Mouse (Mus musculus) frontal cortex, postnatal 36 days (tissue): Measurements from ENCODE around the gene Akt3.

Experiments used
- DNase-seq, 2 experiments: peaks; one replicate each; pipeline ENCODE4 v3.0.0; 2022; ENCODE audit warnings: low spot score in 2 of 2

Gene Akt3

DNA sequence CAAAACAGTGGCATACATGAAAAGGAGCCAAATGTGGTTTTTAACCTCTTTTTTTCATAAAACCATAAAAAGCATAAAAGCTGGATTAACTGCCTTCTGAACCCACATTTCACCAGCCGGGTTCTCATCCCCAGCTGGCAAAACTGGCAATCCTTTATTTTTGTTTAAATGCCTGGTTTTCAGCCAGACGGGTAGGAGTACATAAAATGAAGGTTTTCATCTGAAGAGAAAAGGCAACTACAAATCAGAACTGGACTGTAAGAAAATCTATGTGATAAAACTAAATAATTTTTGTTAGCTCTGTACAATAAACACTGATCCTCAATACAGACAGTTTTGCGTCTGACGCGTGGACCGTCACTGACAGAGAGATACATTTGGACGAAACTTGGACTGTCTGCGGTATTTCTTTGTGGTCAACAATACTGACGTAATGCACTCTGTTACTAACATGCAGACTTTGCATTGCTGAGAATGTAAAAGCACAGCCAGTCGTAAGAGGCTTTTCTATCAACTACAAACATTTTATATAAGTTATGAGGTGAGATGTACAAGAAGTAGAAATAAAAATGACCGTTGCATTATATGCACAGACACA, 206.5 kb downstream of the Akt3 start:
- DNase-seq: peak in 1 of 2 experiments; percentile 62

DNA sequence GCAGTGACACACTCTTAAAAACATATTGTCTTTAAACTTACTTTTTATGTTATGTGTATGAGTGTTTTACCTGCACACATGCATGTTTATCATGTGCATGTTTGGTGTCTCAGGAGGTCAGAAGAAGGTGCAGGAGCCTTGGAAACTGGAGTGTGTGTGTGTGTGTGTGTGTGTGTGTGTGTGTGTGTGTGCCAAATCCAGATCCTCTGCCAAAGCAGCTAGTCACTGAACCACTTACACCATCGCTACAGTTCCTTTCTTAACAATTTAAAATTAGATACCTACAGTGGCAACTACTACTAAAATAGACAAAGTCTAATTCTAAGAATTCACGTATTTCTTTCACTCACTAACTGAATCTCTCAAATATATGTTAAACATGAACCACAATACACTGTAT, 209.2 kb downstream of the Akt3 start:
- no peak for DNase-seq

DNA sequence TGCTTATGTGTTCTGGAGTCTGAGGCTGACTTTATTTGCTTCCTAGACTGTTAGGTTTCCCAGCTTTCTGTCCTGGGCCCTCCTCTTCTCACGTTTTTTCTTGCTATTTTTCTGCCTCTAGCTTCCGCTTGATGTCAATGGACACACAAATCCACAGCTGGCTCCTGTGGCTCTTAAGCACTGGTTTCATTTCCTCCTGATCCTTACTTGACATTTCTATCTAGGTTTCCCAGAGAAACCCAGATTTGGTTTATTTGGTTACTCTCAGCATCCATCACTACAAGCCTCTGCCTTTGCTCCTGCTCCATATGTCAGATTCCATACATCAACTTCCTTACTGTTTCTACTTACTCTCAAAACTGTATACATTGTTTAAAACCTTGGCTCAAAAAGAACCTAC, 211.0 kb downstream of the Akt3 start:
- DNase-seq: no peak

DNA sequence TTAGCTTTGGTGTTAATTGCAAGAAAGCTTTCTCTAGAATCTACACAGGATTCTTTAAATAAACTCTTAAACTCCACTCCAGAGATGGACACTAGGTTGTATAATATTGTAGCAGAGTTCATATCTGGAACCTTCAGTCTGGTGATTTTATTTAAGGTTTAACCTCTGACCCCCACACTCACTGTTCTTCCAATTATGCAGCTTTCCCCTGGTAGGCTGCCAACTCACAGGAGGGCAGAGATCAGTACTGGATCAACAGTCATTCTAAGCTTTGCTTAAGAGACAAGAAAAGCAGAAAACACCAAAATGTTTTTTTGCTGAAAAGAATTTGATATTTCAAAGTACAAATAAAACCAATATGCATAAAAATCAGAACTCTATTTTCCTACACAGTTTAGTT, 212.1 kb downstream of the Akt3 start:
- no peak for DNase-seq

DNA sequence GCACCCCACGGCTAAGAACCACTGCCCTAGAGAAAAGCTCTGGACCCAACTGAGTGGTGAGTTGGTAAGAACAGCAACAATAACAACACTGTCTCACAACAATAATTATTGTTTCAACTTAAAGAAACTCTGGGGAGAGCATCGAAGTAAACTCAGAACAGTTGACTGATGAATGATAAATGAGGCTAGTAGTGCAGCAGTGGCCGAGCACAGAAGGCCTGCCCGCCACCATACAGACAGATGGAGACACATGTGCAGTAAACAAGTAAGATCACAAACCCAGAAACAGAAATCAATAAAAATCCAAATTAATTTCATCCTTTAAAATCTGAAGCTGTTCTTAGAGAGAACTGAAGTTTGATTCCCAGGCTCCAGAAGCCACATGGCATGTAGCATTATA, 217.9 kb downstream of the Akt3 start:
- DNase-seq: no peak

DNA sequence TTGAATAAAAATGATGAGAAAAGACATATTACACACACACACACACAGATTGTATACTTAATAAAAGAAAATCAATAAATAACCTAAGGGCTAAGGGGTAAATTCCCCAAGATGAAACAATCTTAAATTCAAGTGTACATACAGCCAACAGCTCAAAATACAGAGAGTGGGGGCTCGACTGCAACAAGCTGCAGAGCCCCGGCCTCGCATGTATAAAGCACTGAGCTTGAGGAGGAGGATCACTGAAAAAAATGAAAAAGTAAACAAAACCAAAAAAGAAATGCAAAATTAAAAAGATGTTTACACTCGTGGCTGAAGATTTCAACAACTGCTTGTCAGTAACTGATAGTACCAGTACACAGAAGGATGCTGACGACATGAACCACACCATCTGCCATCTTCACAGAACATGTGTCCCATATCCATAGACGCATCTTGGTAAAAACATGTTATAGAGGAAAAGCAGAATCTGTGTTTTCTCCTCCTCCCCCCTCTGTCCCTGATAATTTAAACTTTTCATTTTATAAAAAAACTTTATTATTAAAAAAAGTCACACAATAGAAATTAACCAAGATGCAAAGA, 218.8 kb downstream of the Akt3 start:
- DNase-seq: no peak

DNA sequence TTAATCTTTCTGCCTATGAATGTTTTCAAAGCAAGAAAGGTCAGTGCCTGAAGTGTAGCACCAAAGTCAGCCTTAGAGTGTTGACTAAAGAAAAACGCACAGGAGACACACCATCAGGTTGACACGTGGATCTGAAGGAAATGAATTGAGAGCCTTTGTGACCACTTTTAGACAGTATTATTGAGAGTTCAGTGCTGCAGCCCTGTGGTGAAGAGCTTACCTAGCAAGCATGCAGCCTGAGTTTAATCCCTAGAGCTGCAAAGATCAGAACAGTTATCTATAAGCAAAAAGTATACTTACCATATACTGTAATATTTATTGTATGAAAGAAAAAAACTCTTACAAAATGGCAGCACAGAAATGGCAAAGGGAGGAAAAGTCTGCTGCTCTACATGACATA, 219.6 kb downstream of the Akt3 start:
- no peak for DNase-seq

DNA sequence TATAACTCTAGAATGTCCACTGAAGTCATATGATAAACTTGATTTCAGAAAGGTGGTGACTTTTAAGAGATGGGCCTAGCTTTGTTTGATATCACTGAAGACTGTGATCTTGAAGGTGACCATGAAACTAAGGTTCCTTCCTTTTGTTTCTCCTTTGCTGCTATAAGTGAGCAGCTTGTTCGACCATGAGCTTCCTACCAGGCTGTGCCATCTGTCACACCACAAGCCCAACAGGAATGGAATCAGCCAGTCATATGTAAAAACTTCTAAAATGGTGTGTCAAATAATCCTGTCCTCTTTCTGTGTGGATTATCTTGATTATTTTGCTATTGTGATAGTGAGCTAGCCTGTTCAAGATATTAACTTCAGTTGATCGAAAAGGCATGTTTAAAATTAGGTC, 222.5 kb downstream of the Akt3 start:
- DNase-seq: no peak

DNA sequence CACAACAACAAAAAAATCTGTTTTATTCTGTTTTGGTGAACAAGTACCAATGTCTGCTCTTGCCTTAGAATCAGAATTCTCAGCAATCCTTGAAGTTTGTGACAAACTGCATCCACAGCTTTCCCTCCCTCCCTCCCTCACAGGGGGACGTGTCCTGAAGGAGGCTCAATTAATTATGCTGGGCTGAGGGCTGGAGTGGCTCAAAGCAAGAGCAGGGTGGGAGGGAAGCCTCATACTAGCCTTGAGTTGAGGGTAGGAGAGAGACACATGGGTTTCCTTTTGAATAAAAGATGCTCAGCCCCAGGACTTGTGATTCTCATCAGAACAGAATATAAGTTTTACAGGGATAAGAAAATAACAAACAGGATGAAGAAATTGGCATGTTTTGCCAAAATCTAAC, 225.8 kb downstream of the Akt3 start:
- no peak for DNase-seq

DNA sequence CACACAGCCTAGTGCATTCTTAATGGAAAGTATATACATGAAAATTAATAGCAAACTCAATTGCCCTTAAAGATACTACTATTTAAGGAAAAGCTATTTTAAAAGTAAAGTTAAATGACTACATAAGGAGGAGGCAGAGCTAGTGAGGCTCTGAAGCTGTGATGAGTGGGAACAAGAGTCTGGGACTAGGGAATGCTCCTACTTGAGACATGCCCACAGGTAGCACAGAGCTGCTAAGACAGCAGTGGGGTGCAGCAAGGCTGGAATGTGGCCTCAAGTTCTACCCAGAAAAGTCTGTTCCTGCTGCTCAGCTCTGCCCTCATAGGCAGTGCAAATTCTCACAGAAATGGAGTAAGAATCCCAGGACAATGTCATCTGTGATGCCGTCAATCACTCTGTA, 226.8 kb downstream of the Akt3 start:
- DNase-seq: no peak

DNA sequence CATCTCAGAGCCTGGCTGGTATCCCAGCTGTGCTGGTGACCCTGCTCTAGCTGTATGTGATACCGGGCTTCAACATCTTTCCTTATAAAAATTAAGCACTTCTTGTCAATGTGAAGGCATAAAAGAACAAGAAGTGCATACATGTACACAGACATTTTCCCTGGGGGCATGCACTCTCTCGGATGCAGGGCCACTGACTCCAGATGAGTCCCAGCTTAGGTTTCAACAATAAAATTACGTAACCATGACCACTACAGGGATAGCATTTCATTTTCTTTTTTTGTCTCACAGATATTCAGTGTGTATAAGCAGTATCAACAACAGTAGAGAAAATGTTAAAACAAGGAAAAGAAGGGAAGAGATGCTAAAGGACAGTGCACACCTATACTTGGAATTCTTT, 227.3 kb downstream of the Akt3 start:
- DNase-seq: no peak

DNA sequence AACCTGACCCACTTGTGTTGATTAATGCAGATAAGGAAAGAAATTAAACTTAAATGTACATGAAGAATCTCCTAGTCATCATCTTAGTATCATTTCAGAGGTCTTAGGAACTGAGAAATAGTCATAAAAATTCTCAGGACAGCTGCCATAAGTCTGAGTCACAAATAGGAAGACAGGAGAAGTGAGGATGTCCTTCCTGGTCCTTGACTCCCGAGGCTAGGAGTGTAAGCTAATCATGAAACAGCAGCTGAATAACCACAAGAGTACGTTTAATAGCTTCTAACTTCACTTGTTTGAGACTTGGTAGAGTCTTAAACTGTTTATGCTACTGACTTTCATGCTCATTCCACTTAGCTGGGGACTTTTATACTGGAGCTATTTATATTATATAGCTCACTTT, 229.0 kb downstream of the Akt3 start:
- no peak for DNase-seq

DNA sequence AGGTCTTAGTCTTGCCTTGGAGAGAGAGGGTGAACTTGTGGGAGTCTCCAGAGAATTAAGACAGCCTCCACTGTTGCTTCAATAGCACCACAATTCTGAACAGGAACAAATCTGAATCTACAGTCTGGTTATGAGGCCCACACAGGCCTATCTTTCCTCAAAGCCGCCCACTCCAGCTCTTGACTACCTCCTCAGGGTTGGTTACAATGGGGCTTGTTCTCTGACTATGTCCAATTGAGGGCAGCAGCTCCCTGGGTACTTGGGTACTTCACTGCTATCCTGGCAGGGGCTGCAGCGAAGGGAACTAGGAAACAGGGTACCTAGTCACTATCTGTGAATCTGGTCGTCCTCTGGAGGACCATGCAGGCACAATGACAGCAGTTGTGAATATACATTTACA, 230.3 kb downstream of the Akt3 start:
- peak in 1 of 2 experiments; percentile 51 for DNase-seq

DNA sequence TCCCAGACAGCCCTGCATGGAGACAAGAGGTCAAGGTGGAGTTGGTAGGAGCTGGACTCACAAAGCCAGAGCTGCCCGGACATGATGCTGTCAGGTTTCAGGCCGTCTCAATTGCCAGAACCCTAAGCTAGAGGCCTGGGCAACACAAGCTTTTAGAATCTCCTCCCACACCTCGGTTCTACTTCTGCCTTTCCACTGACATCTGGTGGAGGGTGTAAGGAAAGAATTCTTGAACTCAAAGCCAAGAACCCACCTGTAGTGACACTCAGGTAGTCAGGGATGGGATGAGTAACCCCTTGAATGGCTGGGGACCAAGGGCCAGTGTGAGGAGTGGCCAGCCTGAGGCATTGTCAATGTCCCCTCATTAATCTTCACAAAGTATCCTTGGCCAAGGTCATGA, 235.3 kb downstream of the Akt3 start:
- DNase-seq: no peak

DNA sequence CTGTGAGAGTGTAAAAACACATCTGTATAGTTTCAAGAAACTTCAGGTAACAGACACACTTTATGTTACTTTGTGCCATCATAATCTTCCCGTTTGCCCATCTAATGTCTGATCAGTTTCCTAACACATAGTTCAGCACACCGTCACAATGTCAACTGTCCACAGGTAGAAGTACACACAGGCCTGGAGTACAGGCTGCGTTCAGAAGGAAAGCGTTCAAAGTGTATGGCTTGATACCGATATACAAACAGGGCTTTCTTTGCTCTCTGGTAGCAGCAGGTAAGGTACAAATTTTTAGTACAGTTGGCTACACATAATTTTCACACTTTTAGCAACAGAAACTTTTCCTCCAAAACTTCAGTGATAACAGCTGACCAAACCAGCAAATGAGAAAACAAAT, 238.3 kb downstream of the Akt3 start:
- no peak for DNase-seq

DNA sequence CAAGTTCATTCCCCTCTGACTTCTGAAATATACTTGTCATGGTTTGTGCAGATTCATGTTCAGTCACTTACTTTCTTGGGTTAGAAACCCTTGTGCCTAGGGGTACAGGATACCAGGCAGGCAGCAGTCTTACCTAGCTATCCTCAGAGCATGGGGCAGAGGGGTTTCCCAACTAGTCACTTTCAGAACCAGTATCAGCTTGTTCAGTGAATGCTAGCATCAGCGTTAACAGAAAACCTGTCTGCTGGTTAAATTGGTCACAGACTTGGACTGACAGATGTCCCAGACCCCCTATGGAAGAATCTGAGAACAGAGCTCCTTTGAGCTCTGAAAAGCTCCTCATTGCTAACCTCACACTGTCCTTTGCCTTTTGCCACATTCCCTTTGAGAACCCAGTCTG, 239.3 kb downstream of the Akt3 start:
- no peak for DNase-seq

DNA sequence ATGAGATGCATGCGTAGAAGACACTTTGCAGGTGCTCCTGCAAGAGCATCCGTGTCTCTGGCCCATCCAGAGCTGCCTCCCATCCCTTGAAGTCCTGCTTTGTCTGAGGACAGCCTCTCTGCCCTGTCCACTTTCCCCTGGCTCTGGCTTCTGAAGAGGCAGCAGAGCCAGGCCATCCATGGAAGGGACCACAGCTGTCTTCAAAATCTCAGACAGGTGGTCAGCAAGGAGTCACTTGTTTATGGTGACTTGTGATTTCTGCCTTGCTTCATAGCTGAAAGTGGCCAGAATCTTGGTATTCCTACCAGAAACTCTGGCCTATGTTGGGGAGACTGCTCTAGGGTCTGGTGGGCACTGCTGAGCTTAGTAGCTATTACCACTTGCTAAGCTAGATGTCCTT, 241.3 kb downstream of the Akt3 start:
- DNase-seq: no peak

DNA sequence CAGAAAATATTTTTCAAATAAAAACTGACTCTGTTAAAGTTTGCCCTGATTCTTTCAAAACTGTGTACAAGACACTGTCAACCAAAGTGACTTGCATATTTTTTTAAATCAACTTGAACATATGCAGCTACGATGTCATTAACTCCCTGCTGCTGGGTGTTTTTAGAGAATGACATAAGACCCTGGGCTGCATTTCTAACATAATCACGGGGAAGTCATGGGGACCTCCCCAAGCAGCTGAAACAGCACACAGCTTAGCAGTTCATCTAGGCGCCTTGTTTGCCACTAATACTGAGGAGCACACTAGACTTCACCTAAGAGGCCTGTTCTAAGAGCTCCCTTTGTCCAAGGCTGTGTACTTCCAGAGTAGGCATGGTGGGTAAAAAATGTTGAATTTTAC, 242.1 kb downstream of the Akt3 start:
- no peak for DNase-seq

DNA sequence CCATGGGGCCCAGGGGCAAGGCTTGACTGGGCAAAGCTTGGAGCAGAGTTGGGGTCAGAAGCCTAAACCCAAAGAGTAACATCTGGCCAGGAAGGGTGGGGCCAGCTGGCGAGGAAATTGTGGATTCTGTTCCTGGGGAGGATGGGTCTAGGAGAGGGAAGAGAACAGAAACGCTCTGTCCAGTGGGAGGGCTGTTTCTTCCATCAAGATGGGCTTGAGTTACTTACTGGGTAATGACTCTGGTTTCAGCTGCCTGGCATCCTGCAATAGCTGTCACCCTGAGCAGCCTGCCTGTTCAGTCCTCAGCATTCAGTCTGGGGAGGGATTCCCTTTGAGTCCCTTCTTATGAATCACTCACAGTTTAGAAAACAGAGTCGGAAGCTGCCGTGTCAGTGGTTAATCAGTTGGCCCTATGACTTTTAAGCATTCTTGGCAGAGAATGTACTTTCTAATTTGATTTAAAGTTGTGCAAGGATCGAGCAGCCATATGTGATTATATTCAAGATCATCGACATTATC, 243.0 kb downstream of the Akt3 start:
- DNase-seq: no peak

DNA sequence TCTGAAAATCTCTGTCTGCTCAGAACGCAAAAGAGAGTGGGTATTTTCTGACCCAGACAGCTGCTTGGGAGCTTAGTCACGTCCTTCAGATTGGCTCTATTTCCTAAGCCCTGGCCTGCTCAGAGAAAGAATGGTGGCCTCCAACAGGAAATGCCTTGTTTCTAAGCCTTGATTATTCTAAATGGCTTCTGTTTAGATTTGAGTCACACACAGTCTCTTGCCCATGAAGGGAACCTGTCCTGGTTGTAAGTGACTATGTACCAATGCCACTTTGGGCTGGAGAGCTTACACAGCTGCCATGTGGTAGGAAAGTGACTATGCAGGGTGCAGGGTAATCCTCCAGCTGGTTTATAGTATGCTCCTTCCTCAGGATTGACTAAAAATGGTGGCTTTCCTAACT, 243.7 kb downstream of the Akt3 start:
- DNase-seq: peak in 1 of 2 experiments; percentile 45

DNA sequence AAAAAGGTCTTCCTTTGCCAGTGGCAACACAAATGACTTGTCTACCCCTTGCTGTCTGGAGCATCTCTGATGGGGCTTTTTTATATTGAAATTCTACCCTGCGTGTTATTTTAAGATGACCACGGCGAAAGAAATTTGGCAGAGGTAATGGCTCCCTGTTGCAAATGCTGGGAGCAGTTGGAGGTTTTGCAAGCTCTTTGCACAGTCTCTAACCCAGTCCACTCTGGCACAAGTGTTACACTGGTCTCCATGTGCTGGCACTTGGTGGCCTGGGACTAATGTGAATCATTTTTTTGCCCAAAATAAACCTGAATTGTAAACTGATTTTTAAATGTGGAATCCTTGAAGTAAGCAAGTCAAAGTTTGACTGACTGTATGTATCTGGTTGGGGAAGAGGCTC, 244.2 kb downstream of the Akt3 start:
- no peak for DNase-seq

DNA sequence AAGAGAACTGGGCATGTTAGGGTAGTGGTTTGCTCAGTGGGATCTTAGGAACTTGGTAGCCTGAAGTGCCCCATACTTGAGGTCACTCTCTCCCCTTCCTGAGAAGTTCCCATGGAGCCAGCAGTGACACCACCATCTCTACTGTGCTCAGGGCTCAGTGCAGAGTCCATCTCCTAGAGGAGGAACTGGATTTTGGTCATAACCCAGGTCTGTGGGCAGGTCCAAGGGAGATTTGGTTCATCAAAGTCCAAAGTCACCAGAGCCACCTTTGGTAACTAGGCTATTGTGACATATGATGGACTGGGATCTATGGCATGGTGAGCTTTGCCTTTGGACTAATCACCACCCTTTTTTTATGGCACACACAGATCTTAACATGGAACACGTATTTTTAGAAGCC, 244.7 kb downstream of the Akt3 start:
- DNase-seq: no peak

DNA sequence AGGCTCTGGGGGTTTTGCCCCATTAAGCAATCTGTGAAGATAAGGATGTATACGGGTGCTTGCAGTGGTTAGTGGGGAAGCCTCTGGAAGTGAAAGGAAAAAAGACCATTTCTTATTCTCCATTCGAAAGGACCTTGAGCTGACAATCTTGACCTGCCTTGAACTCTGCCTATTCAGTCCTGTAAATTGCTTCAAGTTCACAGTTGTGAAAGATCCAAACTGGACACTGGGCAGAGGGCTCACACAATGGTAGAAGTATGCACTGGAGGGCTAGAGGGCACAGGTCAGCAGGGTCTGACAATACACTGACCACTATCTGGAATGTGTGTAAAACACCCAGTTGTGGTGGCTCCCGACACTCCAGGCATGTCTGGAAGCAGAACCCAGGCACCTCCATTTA, 245.2 kb downstream of the Akt3 start:
- DNase-seq: no peak

DNA sequence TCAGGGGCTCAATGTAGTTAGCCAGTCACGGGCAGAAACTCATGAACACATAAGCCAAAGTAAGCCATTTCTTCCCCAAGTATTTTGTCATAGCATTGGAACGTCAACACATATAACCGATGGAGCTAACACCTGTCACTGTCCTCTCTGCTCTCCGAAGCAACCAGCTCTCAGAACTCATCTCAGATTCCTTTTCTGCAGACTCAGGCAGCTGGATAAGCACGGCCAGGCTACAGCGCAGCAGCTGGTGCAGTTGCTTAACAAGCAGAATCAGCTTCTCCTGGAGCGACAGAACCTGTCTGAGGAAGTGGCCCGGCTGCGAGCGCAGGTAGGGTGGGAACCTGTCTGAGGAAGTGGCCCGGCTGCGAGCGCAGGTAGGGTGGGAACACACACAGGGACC, 246.3 kb downstream of the Akt3 start:
- DNase-seq: no peak
